Mouse (Mus musculus) liver, embryonic 14 days (tissue): ENCODE measurements around the gene Olfr871. TPM values are rescaled to one million over a fixed set of nuclear protein-coding genes. Genes with fewer than 3 reads are reported as not detected.

ENCODE experiments used
- polyA plus RNA-seq: library from polyadenylated mRNA; depleted of rRNA; stranded (reverse); fragments of >200 nt; gene quantifications from 2 replicates; pipeline ENCODE4 v1.2.3, GENCODE M21; 2012; rRNA removed

Olfr871 gene
- not detected in 2 replicates for polyA plus RNA-seq

DNA sequence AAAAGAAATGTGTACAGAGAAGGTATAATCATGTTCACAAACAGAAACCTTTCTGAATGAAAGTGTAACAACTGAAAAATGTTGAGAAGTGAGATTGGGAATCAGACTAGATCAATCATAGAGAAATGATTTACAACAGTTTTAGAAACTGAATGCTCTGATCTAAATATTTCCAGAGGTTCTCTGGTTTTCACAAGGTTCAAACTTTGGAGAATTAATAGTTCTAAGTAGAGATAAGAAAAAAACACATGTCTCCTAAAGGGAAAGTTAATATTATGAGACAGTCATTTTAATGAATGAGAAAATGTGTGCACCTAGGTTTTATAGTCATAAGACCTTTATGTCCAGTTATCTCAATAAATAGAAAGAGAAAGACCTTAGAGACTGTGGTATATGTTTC, at the start of gene Olfr871:
TSS of gene Olfr871 (plus strand) at position 301 of the 400 bp plus-strand sequence.

DNA sequence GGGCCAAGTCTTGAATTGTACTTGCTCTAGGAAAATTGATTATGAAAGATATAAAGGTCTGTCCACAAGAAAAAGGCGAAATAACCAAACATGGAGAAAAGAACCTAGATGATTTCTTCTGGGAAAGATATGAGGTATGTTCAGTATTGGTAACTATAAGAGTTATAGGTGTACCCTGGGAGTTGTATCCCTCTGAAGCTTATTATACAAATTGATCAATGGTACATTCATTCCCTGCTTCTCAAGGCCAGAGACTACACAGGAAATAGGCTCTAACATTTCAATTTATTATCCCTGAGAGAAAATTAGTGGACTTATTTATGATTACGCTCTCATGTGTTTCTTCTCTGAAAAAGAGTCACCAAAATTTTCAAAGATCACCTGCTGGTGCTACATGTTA, 38.0 kb upstream of the Olfr871 start, which contains the start of gene Olfr870:
TSS of gene Olfr870 (minus strand) at position 101 of the 400 bp plus-strand sequence.

GRCm38 (mm10) chr9:20236819-20237218, 24.8 kb downstream of the Olfr871 start, which contains the start of gene Olfr872:
Gene Olfr872, plus strand, starts transcription at chr9:20237119.

Other genes with a start within 250 kb of the Olfr871 start
- not detected in 2 replicates for gene Olfr866, start 184.2 kb upstream of the Olfr871 start, polyA plus RNA-seq
- not detected in 2 replicates for gene Olfr867, start 154.6 kb upstream of the Olfr871 start, polyA plus RNA-seq
- gene Olfr868, start 113.6 kb upstream of the Olfr871 start, polyA plus RNA-seq, result not detected in 2 replicates
- gene Olfr869, start 83.2 kb upstream of the Olfr871 start, polyA plus RNA-seq, result not detected in 2 replicates
- gene Olfr870, start 38.1 kb upstream of the Olfr871 start, polyA plus RNA-seq, result not detected in 2 replicates
- not detected in 2 replicates for gene Olfr872, start 24.9 kb downstream of the Olfr871 start, polyA plus RNA-seq
- not detected in 2 replicates for gene Olfr39, start 70.1 kb downstream of the Olfr871 start, polyA plus RNA-seq
- gene Olfr873, start 86.3 kb downstream of the Olfr871 start, polyA plus RNA-seq, result not detected in 2 replicates
- gene Olfr18, start 123.9 kb downstream of the Olfr871 start, polyA plus RNA-seq, result not detected in 2 replicates
- gene Zfp560, start 173.0 kb downstream of the Olfr871 start, polyA plus RNA-seq, result 4.9 and 5.4 TPM in 2 replicates
- 1.7 and 2.1 TPM in 2 replicates for gene Zfp26, start 248.0 kb downstream of the Olfr871 start, polyA plus RNA-seq